Mouse (Mus musculus): ENCODE measurements around the gene Pdpk1.
A peak's percentile ranks its signal among the peaks of the same experiment; 100 is the strongest.
"Not testable (repeated sequence)": the region's sequence is repeated elsewhere in the genome, so short reads cannot be mapped to it uniquely, and the experiment has no call there.

Pdpk1 gene

DNA sequence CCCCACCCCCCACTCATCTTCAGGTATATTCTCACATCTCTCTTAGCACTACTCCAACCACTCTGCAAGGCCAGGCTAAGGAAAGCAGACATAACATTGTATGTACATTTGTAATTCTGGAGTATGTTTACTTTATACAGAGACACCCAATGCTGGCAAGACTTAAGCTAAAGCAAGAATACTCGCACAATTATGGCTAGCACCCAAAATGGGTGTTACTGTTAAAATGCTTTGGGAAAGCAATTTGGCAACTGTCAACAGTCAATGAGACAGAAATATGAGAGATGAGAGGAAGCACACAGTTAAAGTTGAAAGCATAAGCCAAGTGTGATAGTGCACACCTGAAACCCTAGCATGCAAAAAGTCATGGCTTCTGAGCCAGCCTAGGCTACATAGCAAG, 39.5 kb downstream of the Pdpk1 start:
- DNase-seq = no peak

DNA sequence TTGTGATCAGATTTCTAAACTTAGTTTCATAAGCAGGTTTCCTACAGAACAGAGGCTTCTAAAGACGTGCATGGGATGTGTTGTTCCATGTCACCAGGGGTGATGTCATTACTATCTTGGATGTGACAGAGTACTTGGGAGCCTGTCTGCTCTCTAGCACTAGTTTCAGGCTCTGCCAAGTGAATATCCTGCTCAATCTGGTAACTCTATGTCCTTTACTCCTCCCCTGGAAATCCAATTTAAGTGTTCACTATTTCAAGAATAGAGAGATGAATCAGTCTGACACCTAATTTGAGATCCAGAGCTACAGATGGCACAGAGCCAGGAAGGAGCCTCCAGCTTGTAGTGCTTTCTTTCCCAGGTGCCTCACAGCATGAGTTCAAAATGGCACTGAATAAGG, 41.8 kb downstream of the Pdpk1 start:
- DNase-seq = peak; percentile 16

DNA sequence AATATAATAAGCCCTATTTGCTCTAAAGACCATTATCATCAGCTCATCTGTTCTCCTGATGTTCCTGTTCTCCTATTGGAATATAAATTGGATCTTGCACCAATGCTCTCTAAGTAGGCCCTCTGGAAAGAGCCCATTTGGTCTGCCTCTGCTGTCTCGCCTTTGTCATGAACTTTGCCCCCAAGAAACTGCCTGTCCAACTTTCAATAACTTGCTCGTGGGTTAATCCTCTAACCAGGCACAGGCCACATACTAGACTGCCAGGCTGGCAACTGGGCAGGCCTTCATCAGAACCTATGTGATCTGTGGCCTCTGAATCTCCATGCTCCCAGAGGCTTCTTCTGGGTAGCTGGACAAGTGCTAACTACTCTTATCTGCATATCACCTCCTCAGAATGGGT, 45.6 kb downstream of the Pdpk1 start:
- DNase-seq = no peak

DNA sequence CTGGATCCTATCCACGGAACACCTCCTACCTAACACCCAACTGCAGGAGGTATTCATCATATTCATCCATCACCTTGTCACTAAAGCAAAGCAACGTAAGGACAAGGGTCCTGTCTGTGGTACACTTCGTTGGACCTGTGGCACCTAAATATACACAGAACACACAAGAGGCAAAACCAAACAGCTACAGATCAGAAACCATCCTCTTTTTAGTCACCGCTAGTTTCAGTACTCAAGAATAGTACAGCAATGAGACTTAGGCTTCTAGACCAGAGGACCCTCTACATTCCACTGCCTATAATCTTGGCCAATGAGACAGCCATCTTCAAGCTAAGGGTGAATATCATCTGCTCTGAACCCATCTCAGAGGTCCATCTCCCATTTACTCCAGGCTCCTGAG, 52.4 kb downstream of the Pdpk1 start:
- no peak for DNase-seq

DNA sequence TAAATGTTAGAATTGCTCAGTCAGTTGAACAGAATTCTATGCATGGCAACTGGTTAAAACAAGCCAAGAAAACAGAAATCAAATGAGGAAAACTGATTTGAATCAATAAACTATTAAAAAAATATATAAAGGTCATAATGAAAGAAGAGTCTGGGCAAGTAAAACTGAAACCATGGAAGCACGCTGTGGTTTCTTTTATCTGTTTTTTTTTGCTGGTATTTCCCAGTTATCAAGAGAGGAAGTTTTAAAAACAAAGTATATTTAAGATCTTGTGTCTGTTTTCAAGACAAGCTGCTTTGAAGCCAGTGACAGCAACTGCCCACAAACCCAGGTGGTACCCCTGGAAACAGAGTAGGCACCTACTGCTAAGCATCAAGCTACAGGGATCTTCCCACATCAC, 60.1 kb downstream of the Pdpk1 start:
- DNase-seq = no peak

DNA sequence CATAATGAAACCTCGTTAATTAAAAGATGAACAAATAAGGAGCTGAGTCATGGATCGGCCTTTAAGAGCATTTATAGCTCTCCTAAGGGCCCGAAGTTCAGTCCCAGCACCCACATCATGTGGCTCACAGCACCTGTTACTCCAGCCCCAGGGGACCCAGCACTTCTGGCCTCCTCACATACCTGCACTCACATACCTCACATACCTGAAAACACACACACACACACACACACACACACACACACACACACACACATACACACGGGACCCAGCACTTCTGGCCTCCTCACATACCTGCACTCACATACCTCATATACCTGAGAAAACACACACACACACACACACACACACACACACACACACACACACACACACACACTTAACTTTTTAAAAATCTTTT, 64.3 kb downstream of the Pdpk1 start:
- DNase-seq = not testable (repeated sequence)

DNA sequence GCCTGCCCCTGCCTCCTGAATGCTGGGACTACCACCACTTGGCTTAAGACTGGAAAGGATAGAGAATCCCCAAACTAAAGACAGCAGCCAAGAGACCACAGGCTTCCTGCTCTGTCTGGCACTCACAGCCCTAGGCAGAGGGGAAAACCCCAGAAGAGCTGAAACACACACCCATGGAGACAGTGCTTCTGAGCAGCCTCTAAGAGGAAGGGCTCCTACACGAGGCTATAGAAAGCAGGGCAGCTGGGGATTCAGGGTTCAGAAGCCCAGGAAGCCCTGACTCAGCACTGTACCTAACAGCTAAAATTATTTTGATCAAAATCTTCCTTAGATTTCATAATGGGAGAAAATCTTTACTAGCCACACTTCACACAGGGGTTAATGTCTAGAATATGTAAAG, 66.1 kb downstream of the Pdpk1 start:
- DNase-seq = no peak

DNA sequence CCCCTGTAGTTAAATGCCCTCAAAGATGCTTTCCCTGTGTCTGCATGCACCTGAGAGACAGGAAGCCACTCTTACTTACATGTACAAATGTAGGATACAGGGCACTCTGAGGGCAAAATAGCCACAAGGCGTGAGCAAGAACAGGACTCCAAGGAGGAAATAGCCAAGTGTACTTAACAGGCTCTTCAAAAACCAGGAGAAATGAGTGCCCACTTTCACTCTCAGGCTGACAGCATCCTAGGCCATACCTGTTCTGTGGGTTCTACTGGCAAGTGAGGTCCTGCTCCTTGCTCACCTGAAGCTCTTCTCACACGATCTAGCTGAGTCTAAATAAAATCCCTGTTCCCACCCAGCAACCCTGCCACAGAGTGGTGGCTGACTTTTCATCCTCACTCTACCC, 73.6 kb downstream of the Pdpk1 start:
- no peak for DNase-seq

DNA sequence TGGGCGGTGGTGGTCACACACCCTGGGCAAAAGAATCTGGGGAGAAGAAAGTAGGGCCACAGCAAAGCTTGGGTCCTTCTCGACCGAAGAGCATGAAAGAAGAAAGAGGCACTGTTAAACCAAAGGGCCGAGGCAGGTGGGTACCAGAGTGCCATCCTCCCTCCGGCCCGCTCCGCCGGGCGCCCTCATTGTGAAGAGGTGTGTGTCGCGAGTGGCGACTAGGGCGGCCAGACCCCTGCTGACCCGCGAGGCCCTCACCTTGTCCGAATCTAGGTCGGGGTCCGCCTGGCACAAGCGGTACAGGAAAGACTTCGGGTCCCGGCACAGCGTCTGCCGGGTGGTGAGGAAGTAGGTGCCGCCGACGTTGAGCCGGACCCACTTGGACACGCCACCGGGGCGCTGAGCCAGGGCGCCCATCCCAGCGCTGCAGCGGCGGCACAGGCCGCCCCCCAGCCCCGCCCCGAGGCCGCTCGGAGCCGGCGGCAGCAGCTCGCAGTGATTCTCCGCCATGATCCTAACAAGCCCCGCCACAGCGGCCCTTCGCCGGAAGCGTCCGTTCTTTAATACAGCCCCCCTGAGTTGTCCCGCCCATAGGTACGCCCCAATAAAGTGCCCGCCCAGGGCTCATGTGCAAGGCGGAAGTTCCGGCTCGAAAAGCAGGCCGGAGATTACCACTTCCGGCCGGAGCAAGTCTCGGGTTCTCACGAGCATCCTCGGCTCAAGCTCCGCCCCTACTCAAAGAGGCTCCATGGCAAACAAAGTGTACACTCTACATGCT, 77.6 kb downstream of the Pdpk1 start, which contains the start of gene Kctd5:
Gene Kctd5, minus strand, starts transcription at position 567 of the 778 bp plus-strand sequence.
- peak; percentile 95 for DNase-seq

DNA sequence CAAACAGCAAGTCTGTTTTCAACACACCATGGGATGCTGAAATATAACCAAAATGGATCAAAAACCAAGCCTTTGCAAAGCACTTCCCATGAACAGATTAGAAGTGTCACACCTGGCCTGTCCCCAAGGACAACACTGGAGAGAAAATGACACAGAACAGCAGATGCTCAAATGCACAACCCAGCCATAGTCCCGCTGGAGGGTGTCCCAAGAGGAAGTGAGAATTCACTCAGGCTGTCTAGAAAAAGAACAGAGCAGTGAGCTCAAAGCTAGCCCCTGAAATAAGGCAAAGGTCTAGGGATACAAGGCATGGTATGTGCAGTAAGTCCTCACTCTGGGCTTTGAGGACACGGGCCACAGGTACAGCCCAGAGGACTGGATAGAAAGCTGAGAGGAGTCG, 81.2 kb downstream of the Pdpk1 start:
- DNase-seq = no peak

DNA sequence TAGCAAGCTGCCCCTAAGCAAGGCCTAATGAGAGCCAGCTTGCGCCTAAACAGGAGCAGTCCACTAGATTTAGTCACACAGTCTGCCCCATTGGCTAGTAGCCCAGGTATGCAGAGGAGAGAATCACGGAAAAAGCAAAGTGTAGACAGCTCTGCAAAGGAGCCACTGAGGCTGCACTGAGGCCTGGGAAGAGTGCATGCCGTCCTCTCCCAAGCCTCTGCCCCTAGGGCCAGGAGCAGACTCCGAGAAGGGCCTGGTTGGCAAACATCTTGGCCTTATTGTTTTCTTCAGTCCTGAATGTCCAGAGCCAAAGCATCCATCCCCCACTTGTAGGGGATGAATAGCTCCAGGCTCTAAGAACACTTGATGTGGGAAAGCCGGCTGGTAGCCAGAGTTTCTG, 82.5 kb downstream of the Pdpk1 start:
- peak; percentile 53 for DNase-seq

DNA sequence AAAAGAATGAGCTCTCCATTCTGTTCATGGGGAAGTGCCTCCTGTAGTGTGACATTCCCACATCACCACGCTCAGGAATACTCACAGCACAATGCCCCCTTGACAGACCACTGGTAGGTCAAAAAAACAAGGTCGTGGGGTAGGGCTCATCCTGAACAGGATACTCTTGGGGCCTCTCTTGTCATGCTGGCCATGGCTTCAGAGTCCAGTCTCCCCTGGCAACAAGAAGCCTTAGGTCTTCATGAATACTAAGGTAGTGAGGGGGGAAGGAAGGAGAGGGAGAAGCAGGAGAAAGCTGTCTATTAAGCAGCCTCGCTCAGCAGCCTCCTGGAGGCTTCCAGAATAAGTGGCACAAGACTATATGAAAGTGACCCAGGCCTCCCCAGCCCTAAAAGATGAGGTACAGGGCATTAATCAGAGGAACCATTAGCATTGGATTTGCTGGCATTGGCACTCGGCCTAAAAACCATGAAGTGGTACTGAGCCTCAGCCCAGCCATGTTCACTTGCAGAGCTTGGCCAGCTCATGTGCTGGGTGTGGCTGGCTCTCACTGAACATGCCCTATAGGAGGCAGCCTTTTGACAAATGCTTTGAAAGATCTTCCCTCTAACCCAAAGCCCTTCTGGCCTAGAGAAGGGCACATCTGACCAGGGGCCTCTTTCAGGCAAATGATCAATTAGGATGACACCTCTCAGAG, 88.1 kb downstream of the Pdpk1 start:
- no peak for DNase-seq

DNA sequence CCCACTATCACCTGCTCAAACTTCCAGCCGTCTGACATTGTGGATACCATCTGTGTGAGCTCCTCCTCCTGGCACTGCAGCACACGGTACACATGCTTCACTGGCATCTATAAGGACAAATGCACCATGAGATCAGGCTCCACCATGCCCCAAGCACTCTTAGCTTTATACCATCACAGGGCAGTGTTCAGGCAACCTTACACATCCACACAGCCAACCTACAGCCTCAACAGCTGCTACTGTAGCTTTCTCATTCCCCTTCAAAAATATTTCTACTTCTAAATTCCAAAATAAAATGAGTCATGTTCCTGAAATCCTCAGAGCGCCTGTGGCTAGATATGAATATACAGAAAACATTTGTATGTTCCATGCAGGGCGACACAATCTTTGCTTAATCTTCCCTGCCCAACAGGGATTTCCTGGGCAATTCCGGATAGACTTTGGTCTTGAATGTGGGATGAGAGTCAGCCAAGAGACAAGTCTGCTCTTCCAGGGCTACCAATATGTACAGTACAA, 92.9 kb downstream of the Pdpk1 start:
- DNase-seq = no peak

DNA sequence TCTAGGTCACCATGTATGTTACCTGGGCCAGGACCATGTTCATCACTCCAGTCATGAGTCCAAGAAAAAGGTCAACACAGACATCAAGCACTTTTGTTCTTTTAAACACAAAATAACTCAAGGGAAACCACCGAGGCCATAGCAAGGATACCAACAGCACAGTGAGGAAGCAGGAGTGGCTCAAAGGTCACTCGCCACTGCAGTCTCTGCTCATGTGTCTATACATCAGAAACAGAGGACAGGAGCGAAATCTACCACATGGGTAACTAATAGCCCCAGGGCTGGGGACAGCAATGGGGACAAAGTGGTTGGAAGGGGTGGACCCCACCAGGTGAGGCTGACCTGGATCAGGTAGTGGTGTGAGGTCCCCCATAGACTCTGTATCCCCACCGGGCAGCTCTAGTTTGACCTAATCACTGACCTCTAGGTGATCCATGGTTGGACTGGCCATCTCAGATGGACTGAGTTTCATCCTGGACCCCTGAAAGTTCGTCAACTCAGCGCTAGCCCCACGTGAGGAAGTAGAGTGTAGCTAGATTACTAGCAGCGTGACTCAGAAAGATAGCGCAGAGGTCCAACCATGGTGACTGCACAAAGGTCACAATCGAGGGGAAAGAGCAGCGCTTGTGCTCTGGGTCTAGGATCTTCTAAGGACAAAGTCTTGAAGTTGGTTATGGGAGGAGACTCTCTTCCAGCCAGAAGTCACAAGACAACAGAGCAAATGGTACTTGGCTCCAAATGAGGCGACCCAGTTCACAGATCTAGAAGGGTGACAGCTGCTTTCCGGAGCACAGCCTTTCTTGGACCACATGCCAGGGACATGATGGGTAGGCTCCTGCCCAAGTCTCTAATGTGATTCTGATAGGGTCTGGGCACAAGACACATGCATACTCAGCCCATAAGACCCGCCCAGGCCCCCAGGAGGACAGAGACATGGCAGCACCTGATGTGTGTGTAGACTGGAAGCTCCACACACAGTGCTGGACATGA, 93.8 kb downstream of the Pdpk1 start:
- DNase-seq = no peak

DNA sequence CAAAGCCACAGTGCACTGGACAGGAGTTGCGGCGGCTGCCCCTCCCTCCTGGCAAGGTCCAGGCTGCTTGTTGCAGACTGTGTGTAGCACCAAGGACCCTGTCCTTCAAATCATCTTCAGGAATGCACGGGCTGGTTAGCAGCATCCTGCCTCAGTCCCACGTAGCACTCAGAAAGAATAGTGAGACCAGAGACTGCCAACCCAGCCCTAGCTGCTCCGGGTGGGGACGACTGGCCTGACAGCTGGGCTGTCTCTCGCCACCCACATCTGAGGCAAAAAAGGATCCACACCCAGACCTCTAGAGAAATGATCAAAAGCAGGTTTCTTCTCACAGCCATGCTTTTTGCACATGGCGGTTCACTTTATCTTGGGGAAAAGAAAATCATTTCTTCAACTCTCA, 101.7 kb downstream of the Pdpk1 start:
- DNase-seq = no peak

DNA sequence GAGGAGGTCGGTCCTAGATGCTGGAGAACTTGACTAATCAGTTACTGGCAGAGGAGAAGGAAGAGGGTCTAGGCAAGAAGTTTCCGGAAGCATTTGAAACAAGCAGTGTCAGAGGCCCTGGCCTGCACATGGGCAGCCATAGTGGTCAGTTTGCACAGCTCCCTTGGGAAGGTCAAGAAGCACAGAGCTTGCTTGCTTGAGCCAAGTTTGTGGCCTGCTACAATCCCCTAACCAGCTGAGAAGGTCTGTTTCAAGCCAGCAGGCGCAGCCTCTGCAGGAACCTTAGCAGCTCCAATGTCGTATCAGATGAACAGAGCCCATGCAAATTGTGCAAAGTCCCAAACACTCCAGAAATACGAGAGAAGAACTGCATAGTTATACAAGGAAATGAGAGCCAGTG, 102.7 kb downstream of the Pdpk1 start:
- DNase-seq = no peak

DNA sequence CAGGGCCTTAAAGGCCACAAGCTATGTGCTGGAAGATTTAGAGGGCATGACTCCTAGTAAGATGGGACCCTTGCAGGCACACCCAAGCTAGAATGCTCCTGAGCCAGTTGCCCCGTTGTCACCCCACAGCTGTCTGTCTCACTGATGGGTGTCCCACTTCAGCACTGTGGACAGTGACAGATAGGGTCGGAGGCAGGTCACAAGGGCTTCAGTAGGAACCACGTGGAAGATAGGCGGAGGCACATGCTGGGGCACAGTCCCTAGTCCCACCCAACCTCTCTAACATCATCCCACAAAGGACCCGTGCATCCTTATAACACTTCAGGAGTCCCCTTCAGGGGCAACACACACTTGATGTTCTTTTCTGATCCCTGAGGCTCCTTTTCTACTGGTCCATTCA, 104.7 kb downstream of the Pdpk1 start:
- DNase-seq = no peak

DNA sequence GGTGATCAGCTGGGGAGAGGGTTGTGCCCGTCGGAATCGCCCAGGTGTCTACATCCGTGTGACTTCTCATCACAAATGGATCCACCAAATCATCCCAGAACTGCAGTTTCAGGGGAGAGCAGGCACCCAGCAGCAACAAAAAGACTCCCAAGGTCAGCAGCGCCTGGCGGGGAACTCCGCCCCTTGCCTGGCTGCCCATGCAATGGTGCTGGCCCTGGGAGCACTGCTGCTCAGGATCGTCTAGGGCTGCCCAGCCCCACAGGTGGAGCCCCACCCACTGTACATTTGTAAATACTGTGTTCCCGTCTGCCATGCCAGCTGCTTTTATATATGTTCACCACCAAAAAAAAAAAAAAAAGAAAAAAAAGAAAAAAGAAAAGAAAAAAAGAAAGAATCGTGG, 105.1 kb downstream of the Pdpk1 start:
- no peak for DNase-seq

DNA sequence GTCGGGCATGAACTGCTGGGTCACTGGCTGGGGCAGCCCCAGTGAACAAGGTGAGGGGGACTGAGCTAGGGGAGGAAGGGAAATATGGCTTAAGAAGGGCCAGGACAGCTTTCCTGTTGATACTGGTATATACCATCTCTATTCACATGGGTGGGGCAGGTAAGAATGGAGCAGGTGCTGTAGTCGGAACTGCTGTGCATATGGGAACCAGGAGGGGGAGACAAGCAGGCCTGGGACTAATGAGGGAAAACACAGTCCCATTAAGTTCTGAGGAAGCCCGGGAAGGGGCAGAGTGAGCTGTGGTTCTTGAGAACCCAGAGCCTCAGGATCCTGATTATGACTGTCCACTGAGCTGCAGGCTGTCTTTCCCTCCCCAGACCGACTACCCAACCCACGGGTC, 106.2 kb downstream of the Pdpk1 start:
- DNase-seq = no peak

DNA sequence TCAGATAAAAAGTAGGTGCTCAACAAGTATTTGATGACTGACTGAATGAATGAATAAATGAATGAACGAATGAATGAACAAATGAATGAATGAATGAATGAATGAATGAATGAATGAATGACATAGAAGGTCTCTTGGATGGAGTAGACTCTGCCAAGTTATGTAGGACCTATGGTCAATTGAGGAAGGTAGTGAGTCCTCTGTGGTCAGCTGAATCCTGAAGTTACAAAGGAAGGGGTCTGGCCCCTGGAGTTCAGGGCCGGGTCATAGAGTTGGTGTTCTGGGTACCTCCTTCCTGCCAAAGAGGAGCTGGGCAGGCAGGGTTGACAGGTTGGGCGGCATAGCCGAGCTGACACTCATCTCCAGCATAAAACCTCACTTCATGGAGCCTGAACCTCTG, 112.9 kb downstream of the Pdpk1 start, which contains the start of gene Prss27:
Gene Prss27, plus strand, starts transcription at position 301 of the 400 bp plus-strand sequence.
- DNase-seq = no peak

DNA sequence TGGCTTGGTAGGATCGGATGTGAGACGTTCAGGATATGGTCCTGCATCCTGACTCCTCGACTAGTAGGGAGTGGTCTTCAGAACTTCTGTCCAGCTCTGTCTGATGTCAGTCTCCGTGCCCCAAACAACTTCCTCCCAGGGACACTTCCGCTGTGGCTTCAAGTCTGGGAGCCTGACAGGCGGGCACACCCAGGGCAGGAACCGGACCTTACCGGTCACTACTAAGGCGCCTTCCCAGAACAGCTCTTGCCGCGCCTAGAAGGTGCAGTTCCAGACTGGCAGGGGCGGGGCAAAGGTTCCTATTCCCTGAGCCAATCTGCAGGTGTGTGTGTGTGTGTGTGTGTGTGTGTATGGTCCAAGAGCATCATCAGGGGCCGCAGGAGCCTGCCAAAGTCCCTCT, 113.4 kb downstream of the Pdpk1 start:
- DNase-seq = no peak

DNA sequence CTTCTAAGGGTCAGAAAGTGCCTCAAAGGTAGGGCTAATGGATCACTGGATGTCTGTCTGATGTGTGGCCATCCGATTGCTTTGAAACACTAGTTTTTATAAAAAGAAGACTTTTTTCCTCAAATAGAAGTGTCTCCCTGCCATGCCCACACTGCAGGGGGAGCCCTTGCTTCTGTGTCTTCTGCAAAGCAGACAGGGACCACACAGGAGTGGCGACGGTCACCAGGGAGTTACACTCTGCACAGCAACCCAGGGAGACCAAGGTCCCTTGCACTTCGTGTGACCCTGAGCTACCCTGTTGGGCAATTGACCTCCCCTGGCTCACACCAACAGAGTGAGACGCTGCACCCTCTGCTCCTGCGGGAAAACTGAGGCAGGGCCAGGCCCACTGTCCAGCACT, 113.8 kb downstream of the Pdpk1 start:
- no peak for DNase-seq

DNA sequence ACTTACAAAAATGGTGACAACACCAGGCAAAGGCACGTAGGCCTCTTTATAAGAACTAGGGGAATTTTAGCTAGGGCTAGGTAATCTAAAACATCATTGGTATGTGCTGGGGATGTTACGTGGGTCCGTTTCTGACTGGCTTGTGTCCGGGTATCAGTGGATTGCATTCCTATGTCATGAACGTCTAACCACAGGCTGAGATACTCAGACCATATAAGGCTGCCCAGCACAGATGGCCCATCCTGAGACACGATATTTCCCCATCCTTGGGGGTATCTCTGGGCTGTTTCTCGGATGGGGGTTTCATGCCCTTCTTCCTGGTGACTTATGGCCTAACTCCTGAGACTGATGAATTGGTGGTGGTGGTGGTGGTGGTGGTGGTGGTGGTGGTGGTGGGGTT, 115.6 kb downstream of the Pdpk1 start:
- DNase-seq = no peak
